Mouse (Mus musculus) adrenal gland, postnatal 25 days (tissue): ENCODE results near the gene Ksr1. TPM values are rescaled to one million over a fixed set of nuclear protein-coding genes. Genes with fewer than 3 reads are reported as not detected.

Source experiments
- DNase-seq: peaks from one replicate; pipeline ENCODE4 v3.0.0; 2021; ENCODE audit warnings: mixed read lengths
- total RNA-seq: library from RNA; stranded (reverse); gene quantifications from 2 replicates; pipeline ENCODE4 v1.2.3, GENCODE M21; 2021

Ksr1 gene
- total RNA-seq, 1 experiment from 2014 or later = 15.0 TPM

DNA sequence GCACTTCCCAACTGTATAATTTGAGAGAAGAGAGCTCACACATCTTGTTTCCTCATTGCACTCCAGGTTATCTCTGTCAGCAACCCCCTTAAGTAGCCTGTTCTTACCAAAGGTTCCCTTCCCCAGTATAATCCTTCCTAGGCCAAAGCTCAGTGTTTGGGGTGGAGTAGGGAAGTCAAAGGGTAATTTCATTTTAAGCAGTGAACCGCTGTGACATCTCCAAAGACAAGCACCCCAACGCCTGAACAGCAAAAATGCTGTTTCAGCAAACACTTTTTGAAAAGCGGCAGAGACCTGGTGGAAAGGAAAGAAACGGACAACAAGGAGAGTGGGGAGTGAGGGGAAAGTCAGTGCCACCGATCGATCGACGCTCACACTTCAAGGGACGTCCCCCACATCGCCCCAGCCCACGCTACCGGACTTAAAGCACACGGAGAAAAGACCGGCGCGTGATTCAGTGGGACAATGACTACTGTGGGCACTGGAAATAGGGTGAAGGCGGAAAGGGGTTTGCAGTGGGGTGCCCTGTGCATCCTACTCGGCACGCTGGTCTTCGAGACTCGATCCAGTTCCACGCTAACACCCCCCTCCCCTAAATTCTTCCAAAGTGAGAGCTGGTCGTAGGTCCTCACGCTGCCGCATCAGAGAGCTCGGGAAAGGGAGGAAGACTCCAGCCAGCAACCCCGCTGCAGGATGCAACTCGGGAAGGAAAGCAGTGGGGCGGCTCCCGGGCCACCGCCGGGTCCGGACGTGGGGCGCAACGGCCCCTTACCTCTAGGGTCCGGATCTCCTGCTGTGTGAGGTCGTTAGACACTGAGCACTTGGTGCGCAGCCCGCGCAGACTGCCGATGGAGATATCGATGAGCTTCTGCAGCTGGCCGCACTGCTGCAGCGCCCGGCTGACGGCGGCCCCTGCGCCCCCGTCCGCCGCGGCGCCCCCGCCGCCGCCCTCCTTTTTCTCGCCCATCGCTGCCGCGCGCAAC is 633 bp downstream of the Ksr1 start:
- peak; percentile 36 for DNase-seq

DNA sequence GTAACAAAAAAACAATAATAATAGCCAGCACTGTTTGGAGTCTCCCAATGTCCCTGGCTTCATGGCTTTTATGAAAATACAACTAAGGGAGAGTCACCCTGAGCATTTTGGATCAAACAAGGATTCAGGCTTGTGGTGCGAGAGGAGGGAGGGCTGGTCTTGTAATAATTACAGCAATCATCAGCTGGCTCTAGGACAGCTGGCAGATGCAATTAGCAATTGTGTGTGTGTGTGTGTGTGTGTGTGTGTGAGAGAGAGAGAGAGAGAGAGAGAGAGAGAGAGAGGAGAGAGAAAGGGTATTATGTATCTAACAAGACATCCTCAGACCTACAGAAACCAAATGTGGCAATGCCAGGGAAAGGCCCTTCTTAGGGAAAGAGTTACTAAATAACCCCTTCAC is 1.5 kb downstream of the Ksr1 start:
- no peak for DNase-seq

DNA sequence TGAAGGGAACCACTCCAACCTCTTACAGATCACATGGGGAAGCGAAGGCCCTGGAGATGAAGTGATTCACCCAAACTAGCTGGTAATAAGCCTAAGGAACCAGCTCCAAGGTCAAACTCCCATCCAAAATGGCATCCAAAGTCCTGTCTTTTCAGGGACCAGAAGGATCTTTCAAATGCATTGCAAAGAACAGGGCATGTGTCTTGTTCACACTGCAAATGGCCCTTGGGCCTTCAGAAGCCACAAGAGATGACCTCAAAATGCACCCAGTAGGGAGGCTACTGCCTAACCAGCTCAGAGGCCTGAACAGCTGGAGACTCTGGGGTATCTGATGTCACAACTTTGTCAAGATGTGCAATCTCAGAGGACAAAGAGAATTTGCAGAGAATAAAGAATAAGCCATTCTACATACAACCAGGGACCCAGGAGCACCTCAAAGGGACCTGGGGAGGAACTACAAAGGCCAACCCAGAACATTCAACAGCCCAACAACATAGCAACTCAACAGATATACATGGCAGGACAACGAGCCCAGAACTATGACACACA is 2.1 kb downstream of the Ksr1 start:
- no peak for DNase-seq

DNA sequence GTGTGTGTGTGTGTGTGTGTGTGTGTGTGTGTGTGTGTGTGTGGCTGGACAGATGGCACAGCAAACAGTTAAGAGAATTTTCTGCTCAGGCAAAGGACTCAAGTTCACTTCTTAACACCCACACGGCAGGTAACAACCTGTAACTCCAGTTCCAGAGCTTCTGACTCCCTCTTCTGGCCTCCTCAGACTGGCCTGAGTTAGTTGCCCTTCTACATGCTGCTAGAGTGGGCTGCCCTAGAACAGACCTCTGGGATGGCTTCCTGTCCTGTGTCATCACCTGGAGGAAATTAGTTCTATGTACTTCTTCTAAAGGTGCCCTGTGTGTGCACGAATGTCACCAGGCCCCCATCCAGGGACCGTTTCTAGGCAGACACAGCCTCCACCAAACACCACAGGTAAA is 2.9 kb downstream of the Ksr1 start:
- DNase-seq = no peak

DNA sequence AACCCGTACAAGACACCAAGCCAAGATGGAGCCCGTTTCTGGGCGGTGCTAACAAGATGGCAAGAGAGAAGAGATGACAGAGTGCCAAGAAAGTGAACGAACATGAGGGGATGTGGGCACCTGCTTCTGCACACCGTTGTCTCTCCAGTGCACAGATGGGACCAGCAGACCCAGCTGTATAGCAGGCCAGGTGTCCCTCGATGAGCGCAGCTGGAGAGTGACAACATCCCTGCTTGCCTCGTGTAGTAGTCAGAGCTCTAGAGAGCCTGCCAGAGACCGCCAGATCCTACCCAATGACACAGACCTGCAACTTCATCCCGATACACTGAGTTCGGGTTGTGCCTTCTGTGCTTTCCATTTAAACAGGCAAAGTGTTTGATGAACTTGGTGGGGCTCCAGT is 3.8 kb downstream of the Ksr1 start:
- DNase-seq = no peak

DNA sequence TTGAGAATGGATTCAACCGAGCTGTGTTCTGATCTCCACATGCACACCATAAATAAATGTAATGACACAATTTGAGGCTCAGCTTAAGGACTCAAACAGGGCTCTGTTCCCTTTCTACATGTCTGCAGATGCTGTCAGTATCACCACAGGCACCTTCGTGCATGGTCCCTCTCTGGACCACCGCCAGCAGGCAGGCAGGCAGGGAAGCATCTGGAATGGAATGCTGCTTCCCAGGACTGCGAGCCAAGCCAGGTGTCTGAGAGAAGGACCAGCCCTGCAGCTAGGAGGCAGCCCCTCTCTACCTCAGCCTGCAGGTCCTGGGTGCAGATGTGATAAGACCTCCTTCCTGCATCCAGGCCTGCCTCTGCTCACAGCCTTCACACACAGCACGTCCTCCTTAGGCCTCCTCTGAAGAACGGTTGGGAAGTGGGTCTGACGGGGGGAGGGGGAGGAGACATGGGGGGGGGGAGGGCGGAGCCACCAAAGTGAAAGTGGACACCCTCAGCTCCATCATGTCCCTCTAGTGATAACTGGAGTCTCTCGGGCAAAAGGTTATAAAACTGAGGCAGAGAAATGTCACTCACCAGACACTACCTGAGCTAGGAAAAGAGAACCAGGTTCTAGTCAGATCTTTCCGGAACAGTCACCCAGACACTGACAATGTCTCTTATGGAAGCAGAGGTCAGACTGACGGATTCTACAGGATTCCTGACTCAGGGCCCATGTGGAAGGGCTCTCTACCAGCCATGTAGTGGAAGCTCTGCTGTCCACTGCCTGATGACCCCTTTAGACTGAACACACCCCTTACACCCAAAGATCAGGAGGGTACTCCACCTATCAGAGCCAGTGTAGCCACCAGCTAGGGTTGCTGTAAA is 4.7 kb downstream of the Ksr1 start:
- DNase-seq = no peak

DNA sequence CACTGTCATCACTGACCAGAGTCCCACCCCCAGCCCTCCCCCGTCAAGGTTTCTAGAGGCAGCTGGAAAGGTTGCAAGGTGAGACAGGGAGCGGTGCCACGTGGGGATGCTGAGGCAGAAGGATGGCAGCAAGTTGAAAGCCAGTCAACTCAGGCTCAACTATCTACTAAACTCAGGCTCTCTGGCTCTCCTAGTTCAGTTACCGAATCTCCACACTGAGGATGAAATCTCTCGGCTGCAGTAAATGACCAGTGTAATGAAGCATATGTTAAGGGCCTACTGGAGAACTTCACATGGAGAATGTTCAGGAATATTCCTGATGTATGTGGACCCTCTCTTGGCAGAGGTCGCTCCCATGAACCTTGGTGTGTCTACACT is 5.7 kb downstream of the Ksr1 start:
- no peak for DNase-seq

DNA sequence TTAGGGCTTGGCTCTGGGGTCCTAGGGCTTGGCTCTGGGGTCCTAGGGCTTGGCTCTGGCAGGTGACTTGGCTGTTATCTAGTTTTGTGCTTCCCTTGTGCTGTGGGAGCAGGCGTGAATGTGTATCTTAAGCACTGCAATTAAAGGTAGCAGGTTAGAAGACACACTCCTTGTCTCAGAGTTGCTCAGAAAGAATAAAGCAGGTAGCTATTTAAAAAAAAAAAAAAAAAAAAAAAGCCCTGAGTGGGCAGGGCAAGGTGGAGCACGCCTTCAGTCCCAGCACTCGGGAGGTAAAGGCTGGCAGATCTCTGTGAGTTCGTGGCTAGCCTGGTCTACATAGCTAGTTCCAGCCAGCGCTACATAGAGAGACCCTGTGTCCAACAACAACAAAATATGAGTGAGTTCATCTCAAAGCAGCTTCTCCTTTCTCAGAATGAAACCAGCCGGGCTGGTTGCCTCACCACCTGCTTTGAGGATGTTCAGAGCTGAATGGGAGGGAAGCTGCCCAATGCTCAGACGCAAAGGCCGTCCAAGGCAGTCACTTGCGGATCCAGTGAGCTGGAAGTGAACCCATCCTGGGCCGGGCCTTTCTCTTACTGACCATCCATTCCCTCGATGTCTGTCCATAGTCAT is 6.2 kb downstream of the Ksr1 start:
- no peak for DNase-seq

DNA sequence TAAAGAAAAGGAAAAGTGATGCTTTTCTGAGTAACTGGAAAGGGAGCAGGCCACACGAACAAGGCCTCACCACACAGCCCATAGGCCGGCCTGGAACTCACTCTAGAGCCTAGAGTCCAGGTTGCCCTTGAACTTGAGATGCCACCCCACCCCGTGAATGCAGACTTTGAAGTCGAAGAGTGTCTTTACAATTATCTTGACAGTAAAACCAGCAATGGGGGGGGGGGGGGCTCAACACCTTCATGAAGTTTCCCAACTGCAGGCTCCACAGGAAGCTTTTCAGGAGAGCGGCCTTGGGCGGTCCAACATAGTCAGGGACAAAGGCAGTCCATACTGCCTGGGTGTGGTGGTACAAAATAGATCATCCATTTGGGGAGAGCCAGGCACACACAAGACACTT is 7.6 kb downstream of the Ksr1 start:
- DNase-seq = no peak

DNA sequence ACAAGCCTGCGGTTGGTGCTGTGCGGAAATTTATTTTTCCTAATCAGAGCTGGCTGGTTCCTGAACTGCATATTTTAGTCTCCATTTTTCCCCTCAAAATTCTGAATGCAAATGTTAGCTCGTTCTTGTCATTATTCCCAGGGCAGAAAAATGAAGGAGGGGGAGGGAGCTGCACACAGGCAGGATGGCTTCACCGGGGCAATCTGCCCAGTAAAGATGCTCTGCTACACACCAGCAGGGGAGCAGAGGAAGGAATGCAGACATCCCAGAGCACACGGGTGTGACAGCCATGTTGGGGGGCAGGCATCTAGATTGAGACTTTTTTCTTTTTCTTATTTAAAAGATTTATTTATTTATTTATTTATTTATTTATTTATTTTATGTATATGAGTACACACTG is 9.0 kb downstream of the Ksr1 start:
- DNase-seq = no peak

DNA sequence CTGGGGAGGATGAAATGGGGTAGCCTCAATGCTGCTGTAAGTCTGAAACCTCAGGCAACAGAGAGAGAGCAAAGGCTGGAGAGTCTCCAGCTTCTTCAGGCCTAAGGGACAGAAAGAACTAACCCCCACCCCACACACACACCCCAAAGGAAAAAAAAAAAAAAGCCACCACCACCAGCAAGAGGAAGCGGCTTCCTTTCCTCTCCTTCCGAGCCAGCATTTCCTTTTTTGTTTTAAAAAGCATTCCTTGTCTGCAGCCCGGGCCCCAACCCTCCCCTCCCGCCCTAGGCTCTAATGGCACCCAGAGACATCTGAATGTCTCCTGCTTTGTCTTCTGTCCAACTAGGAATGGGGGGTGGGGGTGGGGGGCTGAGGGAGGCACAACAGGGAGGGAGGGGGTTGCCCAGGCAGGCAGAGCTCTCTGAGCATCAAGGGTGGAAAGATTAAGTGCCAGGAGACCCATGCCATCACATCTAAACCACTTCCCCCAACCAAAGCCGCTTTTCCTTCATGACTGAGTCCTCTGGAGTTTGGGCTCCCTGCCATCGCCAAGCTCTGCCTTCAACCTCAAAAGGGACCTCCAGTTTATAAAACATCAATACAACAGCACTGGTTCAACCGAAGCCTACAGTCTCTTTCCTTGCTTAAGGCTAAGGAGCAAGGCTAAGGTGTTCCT is 10.4 kb downstream of the Ksr1 start:
- no peak for DNase-seq

DNA sequence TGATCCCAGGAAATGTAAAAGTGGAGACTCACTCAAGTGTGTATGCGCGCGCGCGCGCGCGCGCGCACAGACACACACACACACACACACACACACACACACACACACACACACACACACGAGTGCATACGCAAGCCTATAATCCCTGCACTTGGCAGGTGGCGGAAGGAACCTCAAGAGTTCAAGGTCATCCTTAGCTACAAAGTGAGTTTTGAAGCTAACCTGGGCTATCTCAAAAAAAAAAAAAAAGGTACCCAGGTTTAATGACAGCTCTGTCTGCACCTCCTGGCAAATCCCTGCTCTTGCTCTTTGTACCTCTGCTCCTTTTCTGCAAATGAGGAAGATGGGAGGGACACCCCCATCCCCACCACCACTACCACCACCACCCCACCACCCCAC is 11.1 kb downstream of the Ksr1 start:
- DNase-seq = no peak

DNA sequence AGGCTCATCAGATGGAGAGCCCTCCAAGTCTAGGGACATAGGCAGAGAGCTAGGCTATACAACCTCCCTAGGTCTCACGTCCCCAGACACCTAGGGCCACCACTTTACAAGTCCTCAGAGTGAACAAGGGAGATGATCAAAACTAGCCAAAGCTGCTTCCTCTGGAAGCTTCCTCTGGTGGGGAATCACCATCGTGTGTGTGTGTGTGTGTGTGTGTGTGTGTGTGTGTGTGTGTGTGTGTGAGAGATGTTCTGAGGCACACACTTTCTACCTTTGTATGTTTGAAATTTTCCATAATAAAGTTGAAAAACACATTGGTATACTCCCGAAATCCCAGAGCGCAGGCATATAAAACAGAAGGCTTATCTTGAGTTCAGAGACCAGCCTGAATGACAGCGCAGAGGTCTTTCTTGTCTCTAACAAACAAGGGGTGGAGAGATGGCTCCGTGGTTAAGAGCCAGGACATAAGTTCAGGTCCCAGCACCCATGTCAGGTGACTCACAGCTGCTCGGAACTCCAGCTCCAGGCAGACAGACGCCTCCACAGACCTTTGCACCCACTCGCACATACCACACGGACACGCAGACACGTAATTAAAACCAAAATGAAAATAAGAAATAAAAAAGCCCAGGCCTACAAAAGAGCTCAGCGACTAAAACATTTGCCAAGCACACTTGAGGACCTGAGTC is 11.6 kb downstream of the Ksr1 start:
- no peak for DNase-seq

DNA sequence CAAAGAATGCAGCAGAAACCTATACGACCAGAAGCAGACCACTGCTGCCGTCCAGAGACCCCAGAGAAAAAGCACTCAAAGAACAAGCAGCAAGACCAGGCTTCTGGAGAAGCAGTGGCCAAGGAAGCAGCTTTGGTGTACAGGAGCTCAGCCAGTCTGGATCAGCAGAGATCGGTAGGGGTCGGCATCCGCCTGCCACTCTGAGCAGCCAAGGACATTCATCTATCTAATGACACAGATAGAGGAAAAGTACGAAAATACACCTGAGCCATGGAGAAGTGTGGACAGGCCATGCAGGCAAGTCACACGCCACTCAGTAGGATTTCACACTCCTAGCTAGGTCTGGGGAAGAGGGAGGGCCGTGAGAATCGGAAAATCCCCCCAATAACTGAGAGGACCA is 12.2 kb downstream of the Ksr1 start:
- DNase-seq = no peak

DNA sequence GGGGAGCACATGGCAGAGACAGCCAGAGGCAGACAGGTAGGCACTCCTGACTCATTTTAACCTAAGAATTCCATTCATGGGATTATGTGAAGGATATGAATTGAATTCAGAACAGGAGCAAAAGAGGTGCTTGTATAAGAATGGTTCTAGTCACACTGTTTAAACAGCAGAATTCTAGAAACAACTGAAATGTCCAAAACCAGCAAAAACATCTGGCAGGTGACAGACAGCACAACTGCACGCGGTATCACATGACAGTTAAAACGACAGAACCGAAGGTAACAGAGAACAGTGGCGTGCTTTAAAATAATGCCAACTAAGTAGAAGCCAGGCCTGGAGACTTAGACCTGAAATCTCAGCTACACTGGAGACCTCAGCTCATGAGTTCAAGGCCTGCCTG is 13.2 kb downstream of the Ksr1 start:
- no peak for DNase-seq

DNA sequence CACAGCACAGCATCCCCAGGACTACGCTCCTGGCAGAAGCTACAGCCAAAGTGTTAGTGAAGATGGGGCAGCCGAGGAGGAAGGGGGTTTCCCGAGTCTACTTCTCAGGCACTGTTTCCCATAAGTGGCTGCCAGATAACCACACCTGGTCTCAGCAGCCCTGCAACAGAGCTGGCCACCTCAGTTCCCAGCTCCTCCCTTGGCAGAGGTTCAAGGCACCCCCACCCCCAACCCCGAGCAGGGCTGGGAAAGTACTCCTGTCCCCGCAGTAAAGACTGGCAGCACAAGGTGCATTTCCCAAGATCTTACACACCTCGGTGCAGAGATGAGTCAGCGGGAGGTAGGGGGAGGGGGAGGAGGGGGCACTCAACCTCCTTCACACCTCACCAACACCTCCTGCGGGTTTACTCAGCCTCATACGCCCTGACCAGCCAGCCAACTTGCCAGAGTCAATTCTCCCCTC is 14.2 kb downstream of the Ksr1 start:
- DNase-seq = no peak

DNA sequence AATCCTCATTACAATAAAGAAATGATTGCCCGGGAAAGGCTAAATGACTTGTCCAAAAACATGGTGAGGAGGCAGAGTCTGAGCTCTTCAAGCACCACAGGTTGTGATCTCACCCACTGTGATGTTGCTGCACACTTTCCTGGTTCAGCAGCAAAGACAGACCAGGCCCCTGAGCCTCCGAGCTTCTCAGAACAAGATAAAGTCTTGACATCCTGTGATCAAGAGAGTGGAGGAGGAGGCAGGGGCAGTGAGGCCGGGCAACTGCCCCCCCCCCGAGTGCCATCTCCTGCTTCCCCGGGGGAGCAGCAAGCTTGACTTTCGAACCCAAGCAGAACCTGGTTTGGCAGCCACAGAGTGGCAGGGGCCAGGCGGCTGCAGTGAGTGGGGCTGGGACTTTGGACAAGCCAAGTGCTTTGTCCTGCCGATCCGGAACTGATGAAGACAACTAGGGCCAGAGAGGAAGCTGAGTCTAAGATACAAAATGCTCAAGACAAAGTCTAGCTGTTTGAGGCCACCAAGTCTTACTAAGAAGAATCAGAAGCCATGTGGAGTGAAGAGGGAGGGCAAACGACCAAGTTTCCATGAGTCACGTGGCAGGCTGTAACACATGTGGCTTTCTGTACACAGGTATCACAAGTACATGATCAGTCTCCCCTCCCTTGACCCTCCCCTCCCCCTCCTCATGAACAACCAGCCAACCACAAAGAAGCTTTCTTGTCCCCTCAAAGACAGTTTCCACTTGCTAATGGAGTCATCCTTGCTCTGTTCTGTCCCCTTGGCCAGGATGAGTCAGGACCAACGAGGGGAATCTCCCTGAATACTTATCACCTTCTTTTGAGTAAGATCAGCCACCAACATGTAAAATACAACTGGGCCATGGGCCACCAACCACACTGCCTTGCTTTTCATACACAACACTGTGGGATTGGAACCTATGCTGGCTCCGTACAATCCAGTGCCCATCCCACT is 16.5 kb downstream of the Ksr1 start:
- DNase-seq = no peak

DNA sequence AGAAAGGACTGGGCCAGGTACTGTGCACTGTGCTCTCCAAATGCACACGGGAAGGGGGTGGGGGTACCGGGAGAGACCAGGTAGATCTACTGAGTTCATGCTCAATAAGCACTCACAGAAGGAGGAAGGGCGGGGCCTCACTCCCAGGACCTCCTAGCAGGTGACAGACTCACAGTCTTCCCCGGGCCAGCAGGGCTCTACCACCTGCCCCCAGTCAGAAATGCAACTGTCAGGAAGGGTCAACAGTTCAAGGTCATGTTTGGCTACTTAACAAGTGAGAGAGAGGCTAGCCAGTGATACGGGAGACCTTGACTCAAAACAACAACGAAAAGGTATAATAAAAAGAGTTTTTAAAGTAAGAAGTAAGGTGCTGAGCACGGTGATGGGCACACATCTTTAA is 18.0 kb downstream of the Ksr1 start:
- no peak for DNase-seq

DNA sequence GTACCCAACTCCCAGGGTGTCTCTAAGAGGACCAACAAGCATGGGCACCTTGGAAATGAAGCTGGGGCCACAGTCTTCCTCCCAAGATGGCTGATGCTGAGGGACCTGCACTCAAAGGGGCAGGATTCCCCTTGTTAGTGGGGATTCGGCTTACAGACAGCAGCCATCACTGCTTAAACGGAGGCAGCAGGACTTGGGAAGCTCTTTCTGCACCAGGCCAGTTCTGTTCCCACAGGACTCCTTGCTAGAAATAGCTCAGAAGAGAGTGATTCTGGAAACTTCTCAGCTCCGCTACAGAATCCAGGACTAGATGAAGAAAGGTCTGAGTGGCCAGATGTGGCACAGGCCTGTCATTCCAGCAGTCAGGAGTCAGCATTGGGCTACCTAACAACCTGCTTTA is 19.2 kb downstream of the Ksr1 start:
- no peak for DNase-seq

DNA sequence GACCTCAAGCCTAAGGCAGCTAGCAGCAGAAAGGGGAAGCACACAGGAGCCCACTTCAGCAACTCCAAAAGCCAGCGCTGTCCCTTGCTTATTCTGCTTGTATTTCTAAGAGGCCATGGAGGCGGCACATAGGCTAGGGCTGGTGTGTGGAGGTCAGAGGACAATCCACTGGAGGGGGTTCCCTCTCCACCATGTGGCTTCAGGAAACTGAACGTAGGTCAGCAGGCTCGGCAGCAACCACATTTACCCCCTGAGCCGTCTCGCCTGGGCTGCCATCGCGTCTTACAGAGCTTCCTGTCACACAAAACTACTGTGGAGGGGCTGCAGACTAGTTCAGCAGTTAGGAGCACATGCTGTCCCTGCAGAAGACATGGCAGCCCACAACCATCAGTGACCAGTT is 20.4 kb downstream of the Ksr1 start:
- no peak for DNase-seq
